Mouse (Mus musculus) hindbrain, embryonic 10.5 days (tissue): ENCODE data around the gene Cry2. TPM values are rescaled to one million over a fixed set of nuclear protein-coding genes. Genes with fewer than 3 reads are reported as not detected.

Experiments used
- DNase-seq: peaks from one replicate; pipeline ENCODE4 v3.0.0-alpha.2; 2017; ENCODE audit warnings: low spot score
- H3K27ac ChIP-seq: fragments of 300-500 bp; sonication (generic); 2 replicates; pipeline ENCODE4 v1.5.1; 2016; ENCODE audit warnings: mild to moderate bottlenecking, moderate library complexity
- H3K27me3 ChIP-seq: fragments of 300-500 bp; sonication (generic); 2 replicates; pipeline ENCODE4 v1.6.1; 2016; ENCODE audit warnings: mild to moderate bottlenecking; ENCODE audit not compliant: poor library complexity, insufficient read depth, severe bottlenecking
- H3K36me3 ChIP-seq: fragments of 300-500 bp; sonication (generic); 2 replicates; pipeline ENCODE4 v1.6.1; 2016; ENCODE audit warnings: mild to moderate bottlenecking, moderate library complexity
- H3K4me1 ChIP-seq: fragments of 300-500 bp; sonication (generic); replicated peaks from 2 replicates; pipeline ENCODE4 v1.6.1; 2016; ENCODE audit warnings: mild to moderate bottlenecking
- H3K4me3 ChIP-seq: fragments of 300-500 bp; sonication (generic); 2 replicates; pipeline ENCODE4 v1.5.1; 2016; ENCODE audit warnings: mild to moderate bottlenecking, moderate library complexity
- H3K9me3 ChIP-seq: fragments of 300-500 bp; sonication (generic); 2 replicates; pipeline ENCODE4 v1.6.1; 2016; ENCODE audit warnings: mild to moderate bottlenecking, moderate library complexity
- WGBS: fragments of 180-500 bp; shearing (Covaris S2); methylation state at CpG from one replicate; pipeline ENCODE4 v1.1.7; 2016; 5-methylcytosine and 5-hydroxymethylcytosine counted together
- polyA plus RNA-seq: library from polyadenylated mRNA; unstranded; fragments of >200 nt; fragmentation: Nextera tagmentation; extraction: Ambion mirVana; gene quantifications from 2 replicates; pipeline ENCODE4 v1.2.1, GENCODE M21; 2016

Gene Cry2
- polyA plus RNA-seq, 1 experiment from 2014 or later: 31.7 TPM

- Histone ChIP-seq H3K27me3 (no peaks in the 10 kb centered on the region), H3K4me1 (peaks cover 77% of the 10 kb centered on the region), H3K27ac (peak overlapping the region; percentile 88), H3K4me3 (0 out of 2 replicates have a peak overlapping the region, but pooled peaks have one; percentile 7), H3K9me3 (no peaks in the 10 kb centered on the region), H3K36me3 (peaks cover 59% of the 10 kb centered on the region)
- 82% methylated on average over 4 of the region's 4 CpGs for WGBS
- no peak for DNase-seq
Observed at GRCm38 (mm10) chr2:92425366-92425765, 8.5 kb downstream of the Cry2 start.

- 0 out of 2 replicates have a peak overlapping the region, but pooled peaks have one; percentile 7 for H3K4me3 ChIP-seq
- peaks cover 66% of the 10 kb centered on the region for H3K36me3 ChIP-seq
- H3K9me3 ChIP-seq: no peaks in the 10 kb centered on the region
- H3K27me3 ChIP-seq: no peaks in the 10 kb centered on the region
- DNase-seq: peak; percentile 54
- 54% methylated on average over 9 of the region's 9 CpGs for WGBS
- peaks cover 72% of the 10 kb centered on the region for H3K4me1 ChIP-seq
- H3K27ac ChIP-seq: peak overlapping the region; percentile 88
Observed at GRCm38 (mm10) chr2:92424462-92425308, 9.2 kb downstream of the Cry2 start.

DNA sequence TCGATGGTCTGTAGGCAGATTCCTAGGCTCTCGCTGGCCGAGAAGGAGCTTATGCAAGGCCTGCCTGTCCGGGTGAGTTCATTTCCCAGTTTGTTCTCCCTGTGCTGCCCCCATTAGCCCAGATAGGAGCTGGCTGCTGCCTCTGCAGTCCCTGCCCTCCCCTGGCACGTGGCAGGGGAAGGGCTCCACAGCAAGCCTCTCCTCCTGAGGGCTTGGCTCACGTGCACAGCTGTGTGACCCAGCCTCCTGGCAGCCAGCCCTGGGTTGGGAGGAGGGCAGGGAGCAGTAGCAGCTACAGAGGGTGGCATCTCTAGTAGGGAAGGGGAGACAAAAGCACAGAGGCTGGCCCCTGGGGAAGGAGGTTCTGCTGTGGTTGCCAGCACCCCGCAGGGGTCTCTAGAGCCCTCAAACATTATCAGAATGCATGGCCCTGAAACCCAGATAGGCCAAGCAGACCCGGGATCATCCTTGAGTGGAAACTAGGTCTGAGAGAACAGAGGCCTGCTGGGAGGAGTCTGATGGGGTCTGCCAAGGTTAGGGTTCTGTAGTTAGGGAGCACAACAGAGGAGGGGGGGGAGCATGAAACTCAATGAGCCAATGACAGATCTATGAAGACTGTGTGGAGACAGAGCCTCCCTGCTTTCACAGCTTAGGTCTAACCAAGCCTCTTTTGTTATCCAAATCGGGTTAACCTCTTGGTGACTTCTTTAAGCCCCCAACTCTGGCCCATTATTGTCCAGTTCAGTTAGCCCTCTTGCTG lies 10.0 kb downstream of the Cry2 start:
- no peaks in the 10 kb centered on the region for H3K27me3 ChIP-seq
- 75% methylated on average over 9 of the region's 9 CpGs for WGBS
- H3K27ac ChIP-seq: peak overlapping the region; percentile 88
- H3K36me3 ChIP-seq: peaks cover 74% of the 10 kb centered on the region
- no peaks in the 10 kb centered on the region for H3K9me3 ChIP-seq
- no peak for DNase-seq
- H3K4me3 ChIP-seq: 0 out of 2 replicates have a peak overlapping the region, but pooled peaks have one; percentile 7
- peaks cover 64% of the 10 kb centered on the region for H3K4me1 ChIP-seq

GRCm38 (mm10) chr2:92423156-92423555 lies 10.7 kb downstream of the Cry2 start:
- Histone ChIP-seq H3K4me3 (no peak overlapping the region), H3K27me3 (no peaks in the 10 kb centered on the region), H3K36me3 (peaks cover 81% of the 10 kb centered on the region), H3K27ac (peak overlapping the region; percentile 88), H3K4me1 (peaks cover 57% of the 10 kb centered on the region), H3K9me3 (no peaks in the 10 kb centered on the region)
- DNase-seq: no peak
- WGBS: 92% methylated on average over 9 of the region's 9 CpGs

DNA sequence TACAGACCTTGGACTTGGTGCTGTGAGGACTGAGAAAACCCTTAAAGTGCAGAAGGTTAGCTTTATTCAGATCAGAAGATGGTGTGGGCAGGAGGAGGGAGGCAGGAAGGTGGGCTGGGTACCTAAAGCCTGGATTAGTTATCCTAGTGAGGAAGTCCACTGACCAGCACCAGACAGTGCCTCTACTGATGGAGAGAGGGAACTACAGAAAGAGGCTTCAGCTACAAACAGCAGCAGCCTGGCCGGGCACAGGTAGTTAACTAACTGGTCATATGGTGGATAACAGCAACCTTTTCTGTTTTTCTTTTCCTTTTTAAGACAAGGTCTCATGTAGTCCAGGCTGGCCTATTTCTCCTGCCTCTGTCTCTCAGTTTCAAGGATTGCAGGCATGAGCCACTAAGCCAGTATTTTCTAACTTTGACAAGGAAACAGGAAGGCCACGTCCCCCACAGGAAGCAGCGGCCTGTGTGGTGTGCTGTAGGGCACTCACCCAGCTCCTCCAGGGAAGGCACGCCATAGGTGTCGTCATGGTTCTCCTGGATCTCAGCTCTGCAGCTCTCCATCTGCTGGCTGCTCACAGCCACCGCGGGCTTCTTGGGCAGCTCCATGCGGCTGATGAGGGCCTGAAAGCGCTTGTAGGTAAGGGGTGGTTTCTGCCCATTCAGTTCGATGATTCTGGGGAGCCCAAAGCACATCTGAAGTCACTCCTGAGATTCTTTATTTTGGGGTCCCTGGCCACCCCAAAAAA lies 11.3 kb downstream of the Cry2 start:
- H3K27me3 ChIP-seq: no peaks in the 10 kb centered on the region
- no peak for DNase-seq
- no peaks in the 10 kb centered on the region for H3K9me3 ChIP-seq
- H3K4me1 ChIP-seq: peaks cover 51% of the 10 kb centered on the region
- H3K36me3 ChIP-seq: peaks cover 87% of the 10 kb centered on the region
- H3K27ac ChIP-seq: peak overlapping the region; percentile 88; the same call in 1 of the 2 replicates
- WGBS: 83% methylated on average over 10 of the region's 10 CpGs
- H3K4me3 ChIP-seq: no peak overlapping the region

GRCm38 (mm10) chr2:92421723-92422387 lies 12.0 kb downstream of the Cry2 start:
- H3K36me3 ChIP-seq: peaks cover 94% of the 10 kb centered on the region
- DNase-seq: no peak
- no peak overlapping the region for H3K4me3 ChIP-seq
- no peak overlapping the region for H3K27ac ChIP-seq
- no peaks in the 10 kb centered on the region for H3K9me3 ChIP-seq
- peaks cover 45% of the 10 kb centered on the region for H3K4me1 ChIP-seq
- no peaks in the 10 kb centered on the region for H3K27me3 ChIP-seq
- 93% methylated on average over 7 of the region's 7 CpGs for WGBS

- Histone ChIP-seq H3K27me3 (no peaks in the 10 kb centered on the region), H3K4me3 (no peak overlapping the region), H3K4me1 (no peaks in the 10 kb centered on the region), H3K9me3 (no peaks in the 10 kb centered on the region), H3K36me3 (peaks cover 98% of the 10 kb centered on the region), H3K27ac (no peak overlapping the region)
- 93% methylated on average over 10 of the region's 10 CpGs for WGBS
- DNase-seq: no peak
Observed at GRCm38 (mm10) chr2:92411705-92412104, 22.1 kb downstream of the Cry2 start.

DNA sequence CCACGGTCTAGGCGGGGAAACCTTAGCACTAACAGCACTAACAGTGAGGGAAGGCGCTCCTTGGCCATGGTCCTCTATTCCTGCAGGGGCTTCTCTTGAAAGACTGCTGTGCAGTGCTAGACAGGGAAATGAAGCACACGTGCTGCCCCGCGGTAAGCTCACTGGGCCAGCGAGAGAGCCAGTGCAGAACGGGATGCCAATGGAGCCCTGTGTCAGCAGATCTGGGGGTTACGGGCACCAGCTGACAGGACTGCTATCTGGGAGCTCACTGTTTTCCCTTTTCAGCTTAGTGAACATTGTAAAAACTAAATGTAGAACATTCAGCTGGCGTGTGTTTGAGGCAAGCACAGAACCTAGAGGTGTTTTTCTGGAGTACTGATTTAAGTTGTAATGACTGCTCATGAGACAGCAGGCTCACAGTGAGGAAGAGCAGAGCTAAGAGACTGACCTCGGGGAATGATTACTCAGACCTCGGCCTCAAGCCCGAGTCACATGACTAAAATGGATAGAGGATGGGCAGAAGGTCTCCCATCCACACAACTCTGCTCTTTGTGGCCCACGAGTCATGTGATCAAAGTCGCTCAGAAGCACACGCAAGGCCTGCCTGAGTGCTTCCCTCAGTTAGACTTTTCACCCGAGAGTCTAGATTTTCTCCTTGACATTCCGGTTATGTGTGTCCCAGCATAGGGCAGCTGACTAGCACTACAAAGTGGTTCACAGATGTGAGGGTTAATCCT lies 25.4 kb downstream of the Cry2 start:
- WGBS: 93% methylated on average over 18 of the region's 18 CpGs
- Histone ChIP-seq H3K4me3 (no peak overlapping the region), H3K27ac (no peak overlapping the region), H3K4me1 (peaks cover 18% of the 10 kb centered on the region), H3K36me3 (peaks cover 98% of the 10 kb centered on the region), H3K27me3 (no peaks in the 10 kb centered on the region), H3K9me3 (no peaks in the 10 kb centered on the region)
- DNase-seq: no peak

GRCm38 (mm10) chr2:92405687-92406086 lies 28.2 kb downstream of the Cry2 start:
- Histone ChIP-seq H3K27ac (0 out of 2 replicates have a peak overlapping the region, but pooled peaks have one; percentile 50), H3K4me3 (no peak overlapping the region), H3K36me3 (peaks cover 70% of the 10 kb centered on the region), H3K27me3 (peaks cover 1% of the 10 kb centered on the region; the same call in 1 of the 2 replicates), H3K4me1 (peaks cover 43% of the 10 kb centered on the region), H3K9me3 (no peaks in the 10 kb centered on the region)
- 87% methylated on average over 7 of the region's 7 CpGs for WGBS
- no peak for DNase-seq

DNA sequence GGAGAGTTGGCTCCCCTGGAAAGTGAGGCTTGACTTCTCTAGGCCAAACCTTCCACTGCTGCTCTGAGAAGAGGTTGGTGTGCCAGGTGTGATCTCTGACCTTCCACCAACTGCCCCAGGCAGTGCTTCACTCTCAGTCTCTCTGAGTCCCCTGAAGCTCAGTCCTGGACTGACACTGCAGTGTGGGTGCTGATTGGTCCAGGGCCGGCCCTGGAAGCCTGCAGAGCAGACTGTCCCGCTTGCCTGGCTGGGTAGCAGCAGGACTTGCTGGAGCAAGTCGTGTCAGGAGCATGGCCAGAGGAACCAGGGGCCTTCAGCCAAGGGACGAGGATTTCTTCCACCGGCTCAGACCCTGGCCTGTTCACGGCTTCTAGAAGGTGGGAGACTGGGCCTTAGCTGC lies 29.1 kb downstream of the Cry2 start:
- peaks cover 53% of the 10 kb centered on the region for H3K4me1 ChIP-seq
- WGBS: 84% methylated on average over 6 of the region's 6 CpGs

GRCm38 (mm10) chr2:92403776-92404319 lies 30.0 kb downstream of the Cry2 start:
- Histone ChIP-seq H3K27me3 (peaks cover 6% of the 10 kb centered on the region; the same call in 1 of the 2 replicates), H3K4me3 (no peak overlapping the region), H3K36me3 (peaks cover 51% of the 10 kb centered on the region), H3K9me3 (no peaks in the 10 kb centered on the region), H3K4me1 (peaks cover 62% of the 10 kb centered on the region), H3K27ac (no peak overlapping the region)
- no peak for DNase-seq
- 90% methylated on average over 5 of the region's 5 CpGs for WGBS

More for the DNA sequence above, 29.1 kb downstream of the Cry2 start:
- Histone ChIP-seq H3K9me3 (no peaks in the 10 kb centered on the region), H3K4me3 (no peak overlapping the region), H3K27me3 (peaks cover 6% of the 10 kb centered on the region; the same call in 1 of the 2 replicates), H3K27ac (no peak overlapping the region), H3K36me3 (peaks cover 60% of the 10 kb centered on the region)
- no peak for DNase-seq
